Mouse (Mus musculus): ENCODE measurements around the gene Rora.

The Rora gene

GRCm38 (mm10) chr9:69430531-69430930 is 776.9 kb downstream of the Rora start:
- no peak for DNase-seq (ENCODE audit: low spot score)

GRCm38 (mm10) chr9:69431863-69432555 is 778.4 kb downstream of the Rora start:
- no peak for DNase-seq (ENCODE audit: low spot score)

GRCm38 (mm10) chr9:69435194-69435593 is 781.6 kb downstream of the Rora start:
- DNase-seq (ENCODE audit: low spot score), result no peak

DNA sequence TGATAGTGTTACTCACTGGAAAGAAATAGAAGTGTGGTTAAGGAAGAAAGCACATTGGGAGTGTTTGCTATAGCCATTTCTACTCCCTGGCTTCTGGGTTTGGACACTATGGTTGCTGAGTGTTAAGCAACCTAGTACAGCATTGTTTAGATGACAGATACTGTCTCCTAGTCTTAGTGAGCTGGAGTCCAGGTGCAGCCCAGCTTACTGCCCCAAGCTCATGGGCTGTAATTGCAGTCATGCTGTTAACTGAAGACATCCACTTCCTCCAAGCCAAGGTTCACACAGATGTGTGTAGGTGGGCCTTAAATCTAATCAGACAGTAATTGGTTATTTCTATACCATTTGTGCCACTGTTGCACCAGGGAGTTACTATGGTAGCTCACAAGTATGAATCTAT is 782.1 kb downstream of the Rora start:
- no peak for DNase-seq (ENCODE audit: low spot score)

Measured in urinary bladder, postnatal 25 days (tissue).